Mouse (Mus musculus): Measurements from ENCODE around the gene Rpl10.

Rpl10 gene

DNA sequence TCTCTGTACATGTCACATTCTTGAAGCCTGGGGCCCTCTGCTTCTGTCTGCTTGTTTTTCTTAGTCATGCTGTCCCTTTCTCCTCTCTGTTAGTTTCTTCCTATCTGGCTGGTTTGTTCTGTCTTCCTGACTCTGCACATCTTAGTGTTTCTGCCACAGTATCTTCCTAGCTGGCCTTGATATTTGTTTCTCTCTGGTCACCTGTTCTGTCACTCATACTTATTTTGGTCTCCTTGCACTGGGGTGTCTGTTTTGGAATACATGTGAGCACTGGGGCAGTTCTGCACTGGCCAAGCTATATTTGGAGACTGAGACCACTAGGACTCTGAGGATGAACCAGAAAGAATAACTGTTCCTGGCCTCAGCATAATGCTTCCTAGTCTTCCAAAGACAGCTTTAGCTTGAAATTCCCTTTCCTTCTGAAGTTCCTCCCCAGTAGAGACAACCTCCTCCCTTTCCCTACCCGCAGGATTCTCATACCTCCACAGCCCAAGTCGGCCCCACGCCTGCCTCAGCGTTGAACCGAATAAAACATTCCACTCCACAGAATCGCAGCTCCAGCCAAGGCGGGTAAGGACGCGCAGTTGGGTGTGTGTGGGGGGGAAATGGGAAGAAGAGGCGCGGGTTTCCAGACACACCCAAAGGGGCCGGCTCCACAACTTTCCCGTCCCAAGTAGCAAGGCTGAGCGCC lies 10.6 kb downstream of the Rpl10 start:
- DNase-seq (ENCODE audit: low read depth), result no peak

DNA sequence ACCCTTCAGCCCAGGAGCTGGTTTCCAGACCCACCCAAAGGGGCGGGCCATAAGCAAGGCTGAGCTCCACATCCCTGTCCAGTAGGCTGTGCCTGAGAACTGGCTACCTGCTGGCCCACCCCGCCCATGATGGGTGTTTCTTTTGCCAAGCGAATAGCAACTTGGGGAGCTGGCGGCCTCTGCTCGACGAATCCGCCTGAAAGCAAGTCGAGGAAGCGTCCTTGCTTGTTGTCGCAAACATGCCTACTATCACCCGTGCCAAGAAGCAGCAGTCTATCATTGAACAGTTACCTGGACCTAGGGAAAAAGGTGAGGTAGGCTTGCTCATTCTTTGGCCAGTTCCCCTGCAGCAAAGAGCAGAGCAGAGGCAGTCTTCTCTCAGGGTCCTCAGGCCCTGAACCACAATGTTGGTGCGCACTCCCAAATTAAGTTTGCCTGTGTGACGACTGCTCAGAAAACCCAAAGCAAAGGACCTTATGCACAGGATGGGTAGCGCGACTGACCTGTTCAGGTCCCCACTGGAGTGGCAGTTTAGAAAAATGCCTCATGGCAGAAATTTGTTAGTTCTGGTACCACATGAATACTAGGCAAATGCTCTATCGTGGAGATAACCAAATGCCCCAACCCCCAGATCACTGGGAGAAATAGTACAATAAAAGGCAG lies 11.3 kb downstream of the Rpl10 start, which contains the start of the genes Taz and Dnase1l1:
TSS of gene Taz (plus strand) at position 181 of the 663 bp plus-strand sequence.
TSS of gene Dnase1l1 (minus strand) at position 606 of the 663 bp plus-strand sequence.
- peak; percentile 67 for DNase-seq (ENCODE audit: low read depth)

DNA sequence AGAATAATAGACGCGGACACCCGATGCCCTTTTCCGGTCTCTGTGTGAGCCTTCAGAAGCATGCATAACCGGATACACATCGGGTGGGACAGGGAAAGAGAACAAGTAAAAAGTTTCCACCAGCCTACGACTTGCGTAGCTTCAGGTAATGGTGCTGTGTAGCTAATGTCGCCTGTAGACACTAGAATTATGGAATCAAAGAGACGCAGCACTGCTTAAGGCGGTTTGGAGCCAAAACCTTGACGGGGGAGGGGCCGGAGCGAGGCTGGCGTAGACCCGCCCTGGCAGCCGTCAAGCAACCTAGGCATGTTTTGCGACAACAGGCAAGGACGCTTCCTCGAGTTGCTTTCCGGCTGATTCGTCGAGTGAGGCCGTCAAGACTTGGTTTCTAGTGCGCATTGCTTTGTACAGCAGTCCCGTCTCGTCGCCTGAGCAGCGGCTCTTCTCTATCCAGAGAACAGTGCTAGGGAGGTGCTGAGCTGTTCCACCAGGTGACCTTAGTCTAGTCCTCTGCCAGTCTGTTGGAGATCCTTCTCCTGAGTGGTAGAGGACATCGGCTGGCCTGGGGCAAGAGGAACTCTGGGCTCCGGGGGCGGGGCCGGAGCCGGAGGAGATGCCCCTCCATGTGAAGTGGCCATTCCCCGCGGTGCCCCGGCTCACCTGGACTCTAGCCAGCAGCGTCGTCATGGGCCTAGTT lies 11.9 kb downstream of the Rpl10 start:
- DNase-seq (ENCODE audit: low read depth), result peak; percentile 79

DNA sequence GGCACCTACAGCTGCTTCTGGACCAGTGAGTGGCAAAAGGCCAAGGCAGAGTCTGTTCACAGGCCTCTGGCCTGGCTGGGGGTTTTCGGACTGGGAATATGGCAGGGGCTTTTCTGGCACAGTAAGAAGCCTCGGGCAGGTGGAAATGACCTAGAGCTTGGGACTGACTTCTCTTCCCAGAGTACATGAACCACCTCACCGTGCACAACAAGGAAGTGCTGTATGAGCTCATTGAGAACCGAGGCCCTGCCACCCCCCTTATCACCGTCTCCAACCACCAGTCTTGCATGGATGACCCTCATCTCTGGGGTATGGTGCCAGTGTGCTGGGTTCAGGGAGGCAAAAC lies 12.5 kb downstream of the Rpl10 start:
- no peak for DNase-seq (ENCODE audit: low read depth)

DNA sequence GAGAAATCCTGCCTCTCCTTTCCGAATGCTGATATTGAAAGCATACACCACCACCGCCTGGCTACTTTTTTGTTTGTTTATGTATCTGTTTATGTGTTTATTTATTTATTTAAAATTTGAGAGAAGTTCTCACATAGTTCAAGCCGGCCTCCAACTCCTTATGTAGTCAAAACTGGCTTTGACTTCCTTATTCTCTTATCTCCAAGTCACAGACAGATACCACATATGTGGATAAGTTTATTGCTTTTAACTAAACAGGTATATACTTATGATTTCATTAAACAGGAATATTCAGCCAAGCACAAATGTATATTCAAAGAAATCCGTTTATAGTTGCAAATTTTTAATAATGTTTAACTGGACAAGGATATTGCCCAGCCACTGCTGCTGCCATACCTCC lies 22.8 kb downstream of the Rpl10 start:
- no peak for DNase-seq (ENCODE audit: low read depth)

DNA sequence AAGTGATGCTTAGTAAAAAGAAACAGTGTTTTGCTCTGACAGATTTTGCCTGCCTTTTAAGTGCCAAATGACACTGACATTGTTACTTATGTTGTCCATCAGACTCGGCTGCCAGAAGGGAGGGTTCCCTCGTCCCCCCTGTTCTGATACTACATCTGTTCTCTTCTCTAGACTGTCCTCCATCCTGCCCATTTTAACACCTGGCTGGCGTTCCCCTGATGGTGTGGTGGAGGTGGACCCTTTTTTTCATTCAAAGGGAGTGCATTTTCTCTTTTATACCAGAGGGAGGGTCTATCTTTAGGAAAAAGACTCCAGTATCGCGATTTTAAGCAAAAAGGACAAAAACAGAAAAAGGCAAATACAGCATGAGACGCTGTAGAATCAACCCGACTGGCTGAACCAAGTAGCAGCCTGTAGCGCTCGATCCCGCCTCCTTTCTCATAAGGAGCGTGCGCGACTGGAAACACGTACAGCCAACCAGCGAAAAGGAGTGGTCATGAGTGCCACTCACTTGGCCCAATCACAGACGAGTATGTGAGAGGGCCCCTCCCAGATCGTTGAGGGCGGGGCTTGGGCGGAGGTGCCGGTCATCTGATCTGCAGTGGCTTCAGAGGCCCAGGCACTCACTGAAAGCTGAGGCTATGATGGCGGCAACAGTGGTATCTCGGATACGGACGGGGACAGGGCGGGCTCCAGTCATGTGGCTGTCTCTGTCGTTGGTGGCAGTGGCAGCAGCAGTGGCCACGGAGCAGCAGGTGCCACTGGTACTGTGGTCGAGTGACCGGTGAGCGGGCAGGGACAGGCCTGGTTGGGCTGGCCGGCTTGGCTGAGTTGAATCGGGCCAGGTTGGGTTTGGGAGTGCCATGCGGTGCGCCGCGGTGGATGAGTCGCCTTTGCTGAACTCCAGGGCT lies 26.2 kb downstream of the Rpl10 start, which contains the start of gene Atp6ap1:
TSS of gene Atp6ap1 (plus strand) at position 560 of the 911 bp plus-strand sequence.
- peak; percentile 82 for DNase-seq (ENCODE audit: low read depth)

DNA sequence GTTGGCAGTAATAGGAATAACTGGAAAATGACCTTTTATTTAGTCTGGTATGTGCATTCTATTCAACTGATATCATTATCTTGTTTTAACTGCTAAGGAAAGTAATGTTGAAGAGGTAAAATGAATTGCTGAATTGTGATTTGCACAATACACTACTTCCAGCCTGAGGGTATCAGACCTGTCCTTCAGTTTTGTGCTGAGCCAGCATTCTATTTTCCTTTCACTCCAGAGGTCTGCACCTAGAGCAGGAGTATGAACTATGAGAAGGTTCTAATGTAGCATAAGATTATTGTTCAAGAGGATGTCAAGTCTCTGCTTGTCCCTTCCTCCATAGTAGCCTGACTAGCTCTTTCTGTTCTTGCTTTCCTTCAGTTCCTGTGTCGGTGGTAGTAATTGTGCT lies 27.7 kb downstream of the Rpl10 start:
- DNase-seq (ENCODE audit: low read depth), result no peak

DNA sequence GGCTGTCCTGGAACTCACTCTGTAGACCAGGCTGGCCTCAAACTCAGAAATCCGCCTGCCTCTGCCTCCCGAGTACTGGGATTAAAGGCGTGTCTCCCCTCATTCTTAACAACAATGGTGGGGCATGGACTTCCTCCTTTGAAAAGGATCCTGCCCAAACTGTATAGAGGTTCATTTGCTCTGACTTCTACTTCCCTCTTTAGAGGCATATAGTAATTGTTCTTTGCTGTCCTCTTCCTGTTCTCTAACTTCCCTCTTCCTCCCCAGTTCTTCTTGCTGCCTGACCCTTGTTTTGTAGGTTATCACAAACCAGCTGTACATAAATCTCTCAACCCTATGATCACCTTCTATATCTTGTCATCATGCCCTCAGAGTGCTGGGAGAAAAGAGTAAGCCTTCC lies 29.1 kb downstream of the Rpl10 start:
- DNase-seq (ENCODE audit: low read depth), result no peak

DNA sequence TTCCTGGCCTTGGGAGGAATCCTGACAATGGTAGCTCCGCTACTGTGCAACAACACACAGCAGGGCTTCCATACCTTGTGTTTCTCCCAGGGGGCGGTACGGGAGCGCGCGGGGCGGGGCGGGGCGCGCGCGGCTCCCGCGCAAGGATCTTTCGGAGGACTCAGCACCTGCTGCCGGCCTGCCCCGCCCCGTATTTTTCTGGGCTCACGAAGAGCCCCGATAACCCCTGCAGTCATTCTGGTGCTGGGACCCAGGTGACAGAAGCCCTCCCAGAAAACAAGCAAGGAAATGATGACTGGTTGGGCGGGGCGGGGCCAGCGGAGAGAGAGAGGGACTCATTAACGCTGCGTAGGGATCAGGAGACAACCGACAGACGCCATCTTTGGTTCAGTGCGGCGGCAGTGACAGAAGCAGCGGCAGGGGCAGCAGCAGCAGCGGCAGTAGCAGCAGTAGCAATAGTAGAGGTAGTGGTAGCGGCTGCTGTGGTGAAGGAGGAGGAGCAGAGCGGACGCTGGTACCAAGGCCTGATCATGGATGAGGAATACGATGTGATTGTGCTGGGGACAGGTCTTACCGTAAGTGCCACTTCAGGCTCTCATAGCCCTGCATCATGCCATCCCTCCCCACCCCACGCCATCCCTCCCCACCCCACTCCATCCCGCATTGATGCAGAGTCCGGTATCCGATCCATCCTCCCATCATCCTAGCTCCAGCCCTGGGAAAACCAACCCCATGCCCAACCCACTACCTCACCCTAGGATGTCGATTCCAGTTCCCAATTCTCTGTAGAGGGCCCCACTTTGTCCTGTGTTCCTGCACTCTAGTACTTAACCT lies 34.5 kb downstream of the Rpl10 start, which contains the start of gene Gdi1:
TSS of gene Gdi1 (plus strand) at position 132 of the 834 bp plus-strand sequence.
- DNase-seq (ENCODE audit: low read depth), result no peak

DNA sequence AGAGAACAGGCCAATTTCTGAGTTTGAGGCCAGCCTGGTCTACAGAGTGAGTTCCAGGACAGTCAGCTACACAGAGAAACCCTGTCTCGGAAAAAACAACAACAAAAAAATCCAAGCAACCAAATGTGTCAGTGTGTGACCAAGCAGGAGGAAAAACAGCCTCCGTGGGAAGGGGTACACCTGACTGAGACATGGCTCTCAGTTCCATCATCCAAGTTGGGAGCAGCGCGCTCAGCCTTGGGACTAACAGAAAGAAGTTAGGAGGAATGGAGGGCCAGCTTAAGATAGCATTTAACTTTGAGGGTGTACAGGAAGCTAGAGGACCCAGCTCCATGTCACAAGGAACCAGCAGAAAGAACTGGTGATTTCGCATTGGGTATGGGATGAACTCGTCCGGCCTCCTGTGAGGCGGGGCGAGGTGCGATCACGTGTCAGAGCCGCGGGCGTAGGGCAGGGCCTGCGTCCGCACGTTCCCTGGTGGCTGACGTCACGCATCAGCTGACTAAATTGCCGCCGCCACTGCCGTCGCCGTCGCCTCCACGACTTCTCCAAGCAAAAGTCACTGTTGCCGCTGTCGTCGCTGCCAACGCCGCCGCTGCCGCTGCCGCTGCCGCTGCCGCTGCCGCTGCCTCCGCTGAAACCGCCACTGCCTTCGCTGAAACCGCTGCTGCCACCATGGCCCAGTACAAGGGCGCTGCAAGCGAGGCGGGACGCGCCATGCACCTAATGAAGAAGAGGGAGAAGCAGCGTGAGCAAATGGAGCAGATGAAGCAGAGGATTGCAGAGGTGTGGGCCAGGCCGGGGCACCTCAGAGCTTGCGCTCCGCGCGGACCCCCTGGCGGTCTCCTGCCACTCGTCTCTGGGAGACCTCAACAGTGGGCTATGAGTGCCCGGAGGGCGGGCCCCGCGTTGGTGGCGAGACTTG lies 42.2 kb downstream of the Rpl10 start, which contains the start of gene Fam50a:
TSS of gene Fam50a (plus strand) at position 494 of the 925 bp plus-strand sequence.
- peak; percentile 75 for DNase-seq (ENCODE audit: low read depth)
